Mouse (Mus musculus) kidney, embryonic 16.5 days (tissue): ENCODE measurements around the gene Rnf123. TPM values are rescaled to one million over a fixed set of nuclear protein-coding genes. Genes with fewer than 3 reads are reported as not detected.

Experiments used
- ATAC-seq: fragments of 200-750 bp; cut with Nextera tagmentation; 2 replicates; pipeline ENCODE4 v1.8.0; 2017; ENCODE audit warnings: moderate TSS enrichment; ENCODE audit not compliant: low FRiP score, low TSS enrichment
- H3K27ac ChIP-seq: fragments of 300-500 bp; sonication (generic); 2 replicates; pipeline ENCODE4 v1.5.1; 2014; ENCODE audit warnings: low read length
- H3K27me3 ChIP-seq: fragments of 300-500 bp; sonication (generic); 2 replicates; pipeline ENCODE4 v1.6.1; 2014; ENCODE audit warnings: low read length, control low read depth, mixed read lengths; ENCODE audit not compliant: insufficient read depth
- H3K36me3 ChIP-seq: fragments of 300-500 bp; sonication (generic); 2 replicates; pipeline ENCODE4 v1.6.1; 2014; ENCODE audit warnings: low read length, control low read depth, mixed read lengths; ENCODE audit not compliant: insufficient read depth
- H3K4me1 ChIP-seq: fragments of 300-500 bp; sonication (generic); 2 replicates; pipeline ENCODE4 v1.6.1; 2014; ENCODE audit warnings: low read length, control low read depth, mixed read lengths; ENCODE audit not compliant: insufficient read depth
- H3K4me2 ChIP-seq: fragments of 300-500 bp; sonication (generic); replicated peaks from 2 replicates; pipeline ENCODE4 v1.6.1; 2014; ENCODE audit warnings: low read depth, low read length
- H3K4me3 ChIP-seq: fragments of 300-500 bp; sonication (generic); 2 replicates; pipeline ENCODE4 v1.5.1; 2014; ENCODE audit warnings: mild to moderate bottlenecking, low read length
- H3K9ac ChIP-seq: fragments of 300-500 bp; sonication (generic); replicated peaks from 2 replicates; pipeline ENCODE4 v1.6.1; 2014; ENCODE audit warnings: low read length
- H3K9me3 ChIP-seq: fragments of 300-500 bp; sonication (generic); 2 replicates; pipeline ENCODE4 v1.6.1; 2016; ENCODE audit warnings: low read length, control low read depth
- WGBS: fragments of 180-500 bp; shearing (Covaris S2); extraction: QIAGEN DNeasy Blood & Tissue Kit; methylation state at CpG from one replicate; pipeline ENCODE4 v1.1.7; 2014; 5-methylcytosine and 5-hydroxymethylcytosine counted together
- polyA plus RNA-seq: library from polyadenylated mRNA; unstranded; fragments of >200 nt; fragmentation: Nextera tagmentation; extraction: Ambion mirVana; gene quantifications from 2 replicates; pipeline ENCODE4 v1.2.1, GENCODE M21; 2015

Gene Rnf123
- polyA plus RNA-seq, 1 experiment from 2014 or later = 37.2 TPM

- 92% methylated on average over 7 of the region's 7 CpGs for WGBS
- Histone ChIP-seq H3K4me2 (no peak overlapping the region), H3K9me3 (no peaks in the 10 kb centered on the region), H3K36me3 (peaks cover 57% of the 10 kb centered on the region), H3K4me1 (peaks cover 13% of the 10 kb centered on the region), H3K27ac (no peak overlapping the region), H3K27me3 (no peaks in the 10 kb centered on the region), H3K4me3 (no peak overlapping the region), H3K9ac (no peak overlapping the region)
- no peak for ATAC-seq
These were observed 7.5 kb upstream of the Rnf123 start for GRCm38 (mm10) chr9:108090611-108091120.

- no peaks in the 10 kb centered on the region for H3K9me3 ChIP-seq
- no peak overlapping the region for H3K27ac ChIP-seq
- no peak for ATAC-seq
- no peak overlapping the region for H3K4me2 ChIP-seq
- H3K4me1 ChIP-seq = peaks cover 4% of the 10 kb centered on the region; the same call in 1 of the 2 replicates
- WGBS = 91% methylated on average over 4 of the region's 4 CpGs
- no peak overlapping the region for H3K9ac ChIP-seq
- peaks cover 26% of the 10 kb centered on the region for H3K27me3 ChIP-seq
- no peak overlapping the region for H3K4me3 ChIP-seq
- peaks cover 47% of the 10 kb centered on the region for H3K36me3 ChIP-seq
These were observed 2.1 kb upstream of the Rnf123 start for GRCm38 (mm10) chr9:108085261-108085660.

GRCm38 (mm10) chr9:108083561-108083960 is 415 bp upstream of the Rnf123 start:
- Histone ChIP-seq H3K4me2 (no peak overlapping the region), H3K36me3 (peaks cover 35% of the 10 kb centered on the region), H3K9me3 (no peaks in the 10 kb centered on the region), H3K4me1 (peaks cover 8% of the 10 kb centered on the region), H3K27ac (no peak overlapping the region), H3K9ac (no peak overlapping the region), H3K4me3 (no peak overlapping the region), H3K27me3 (peaks cover 26% of the 10 kb centered on the region)
- ATAC-seq = no peak
- 80% methylated on average over 6 of the region's 6 CpGs for WGBS

DNA sequence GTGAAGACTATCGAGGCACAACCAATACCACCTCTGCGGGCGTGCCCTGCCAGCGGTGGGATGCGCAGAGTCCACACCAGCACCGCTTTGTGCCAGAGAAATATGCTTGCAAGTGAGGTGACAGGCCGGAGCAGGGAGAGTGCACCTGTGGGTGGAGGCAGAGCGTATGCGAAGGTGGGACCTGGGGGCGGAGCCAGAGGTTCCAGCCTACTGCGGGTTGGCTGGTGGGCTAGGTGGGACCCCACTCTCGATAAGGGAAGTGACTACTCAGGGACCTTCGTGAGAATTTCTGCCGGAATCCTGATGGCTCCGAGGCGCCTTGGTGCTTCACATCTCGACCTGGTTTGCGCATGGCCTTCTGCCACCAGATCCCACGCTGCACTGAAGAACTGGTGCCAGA is 597 bp downstream of the Rnf123 start:
- Histone ChIP-seq H3K4me2 (peak overlapping the region; percentile 47), H3K36me3 (peaks cover 26% of the 10 kb centered on the region), H3K9ac (peak overlapping the region; percentile 49), H3K9me3 (no peaks in the 10 kb centered on the region), H3K27ac (no peak overlapping the region), H3K4me3 (peak overlapping the region; percentile 23), H3K4me1 (peaks cover 16% of the 10 kb centered on the region), H3K27me3 (peaks cover 26% of the 10 kb centered on the region)
- 5% methylated on average over 19 of the region's 19 CpGs for WGBS
- no peak for ATAC-seq

GRCm38 (mm10) chr9:108080168-108080567 is 3.0 kb downstream of the Rnf123 start, which contains the start of gene Mst1:
Mst1 (plus strand) TSS chr9:108080436.
- peak within 1 kb of the TSS; percentile 78 for H3K4me2 ChIP-seq
- WGBS = 82% methylated on average over 5 of the region's 5 CpGs
- H3K4me1 ChIP-seq = peaks cover 16% of the 10 kb centered on the region
- H3K36me3 ChIP-seq = peaks cover 6% of the 10 kb centered on the region
- peak within 1 kb of the TSS; percentile 90 for H3K9ac ChIP-seq
- ATAC-seq = no peak
- H3K27ac ChIP-seq = no peak within 1 kb of the TSS
- peaks cover 26% of the 10 kb centered on the region for H3K27me3 ChIP-seq
- H3K9me3 ChIP-seq = no peaks in the 10 kb centered on the region
- peak within 1 kb of the TSS; percentile 78 for H3K4me3 ChIP-seq

DNA sequence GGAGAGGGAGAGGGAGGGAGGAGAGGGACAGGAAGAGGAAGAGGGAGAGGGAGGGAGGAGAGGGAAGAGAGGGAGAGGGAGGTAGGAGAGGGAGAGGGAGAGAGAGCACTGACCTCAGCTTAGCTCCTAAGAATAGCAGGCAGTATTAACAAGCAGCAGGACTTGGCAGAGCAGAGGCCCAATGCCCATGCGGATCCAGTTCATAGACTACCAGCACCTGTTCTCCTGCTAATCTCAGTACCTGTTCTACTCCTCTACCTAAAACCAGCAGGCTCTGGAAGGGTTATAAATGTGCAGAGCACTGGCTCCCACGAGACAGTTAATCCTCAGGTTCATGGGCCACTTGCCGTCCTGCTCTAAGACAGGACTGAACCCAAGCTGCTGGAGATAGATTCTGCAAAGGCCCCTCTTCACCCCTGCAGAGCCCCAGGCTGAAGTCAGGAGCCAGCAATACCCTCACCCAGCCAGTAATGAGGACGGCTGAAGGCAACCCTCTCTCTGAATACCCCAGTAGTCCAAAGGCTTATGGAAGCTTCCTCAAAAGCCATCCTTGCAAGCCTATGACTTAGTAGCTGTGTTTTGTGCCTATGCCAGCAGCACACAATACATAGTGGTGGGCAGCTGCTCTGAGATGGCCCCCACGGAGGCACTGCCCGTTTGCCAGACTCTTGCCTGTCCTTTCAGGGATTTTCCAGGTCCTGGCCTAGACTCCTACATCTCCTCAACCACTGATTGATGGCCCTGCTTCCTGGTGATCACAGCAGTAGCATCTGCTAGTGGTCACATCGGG is 9.8 kb downstream of the Rnf123 start:
- Histone ChIP-seq H3K9me3 (no peaks in the 10 kb centered on the region), H3K4me1 (peaks cover 5% of the 10 kb centered on the region), H3K4me3 (no peak overlapping the region), H3K4me2 (no peak overlapping the region), H3K27ac (no peak overlapping the region), H3K36me3 (peaks cover 14% of the 10 kb centered on the region), H3K9ac (0 out of 2 replicates have a peak overlapping the region, but pooled peaks have one; percentile 4), H3K27me3 (no peaks in the 10 kb centered on the region)
- 49% methylated on average over 7 of the region's 7 CpGs for WGBS
- no peak for ATAC-seq

DNA sequence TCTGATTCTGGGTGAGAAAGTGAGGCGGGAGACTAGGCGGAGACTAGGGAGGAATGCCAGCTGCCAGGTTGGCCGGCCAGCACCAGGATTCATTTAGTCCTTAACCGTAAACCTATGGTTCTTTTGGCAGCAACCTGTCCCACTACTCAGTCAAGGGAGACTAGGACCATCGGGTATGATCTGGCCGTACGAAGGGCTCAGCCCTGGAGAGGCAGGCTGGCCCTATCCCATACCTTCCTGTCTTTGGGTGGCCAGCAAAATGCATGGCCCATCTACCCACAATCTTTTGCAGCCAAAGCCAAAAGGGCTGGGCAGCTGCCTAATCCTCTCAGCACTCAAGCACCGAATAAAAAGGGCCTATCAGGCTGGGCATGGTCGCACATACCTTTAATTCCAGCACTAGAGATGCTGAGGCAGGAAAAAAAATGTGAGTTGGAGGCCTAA is 10.6 kb downstream of the Rnf123 start:
- no peaks in the 10 kb centered on the region for H3K27me3 ChIP-seq
- H3K4me1 ChIP-seq = no peaks in the 10 kb centered on the region
- H3K36me3 ChIP-seq = peaks cover 14% of the 10 kb centered on the region
- H3K9ac ChIP-seq = no peak overlapping the region
- WGBS = 74% methylated on average over 9 of the region's 9 CpGs
- no peak overlapping the region for H3K27ac ChIP-seq
- H3K4me3 ChIP-seq = no peak overlapping the region
- no peak overlapping the region for H3K4me2 ChIP-seq
- H3K9me3 ChIP-seq = no peaks in the 10 kb centered on the region
- ATAC-seq = no peak

- H3K9ac ChIP-seq = no peak overlapping the region
- H3K4me3 ChIP-seq = no peak overlapping the region
- ATAC-seq = no peak
- H3K27me3 ChIP-seq = no peaks in the 10 kb centered on the region
- H3K4me2 ChIP-seq = no peak overlapping the region
- peaks cover 14% of the 10 kb centered on the region for H3K36me3 ChIP-seq
- H3K4me1 ChIP-seq = no peaks in the 10 kb centered on the region
- H3K9me3 ChIP-seq = no peaks in the 10 kb centered on the region
- WGBS = 91% methylated on average over 4 of the region's 4 CpGs
- no peak overlapping the region for H3K27ac ChIP-seq
These were observed 11.3 kb downstream of the Rnf123 start for GRCm38 (mm10) chr9:108071801-108072200.

- Histone ChIP-seq H3K36me3 (peaks cover 14% of the 10 kb centered on the region), H3K27ac (no peak overlapping the region), H3K9me3 (no peaks in the 10 kb centered on the region), H3K4me3 (no peak overlapping the region), H3K4me1 (no peaks in the 10 kb centered on the region), H3K9ac (no peak overlapping the region), H3K27me3 (no peaks in the 10 kb centered on the region), H3K4me2 (no peak overlapping the region)
- 87% methylated on average over 7 of the region's 7 CpGs for WGBS
- no peak for ATAC-seq
These were observed 13.6 kb downstream of the Rnf123 start for GRCm38 (mm10) chr9:108069529-108069928.

DNA sequence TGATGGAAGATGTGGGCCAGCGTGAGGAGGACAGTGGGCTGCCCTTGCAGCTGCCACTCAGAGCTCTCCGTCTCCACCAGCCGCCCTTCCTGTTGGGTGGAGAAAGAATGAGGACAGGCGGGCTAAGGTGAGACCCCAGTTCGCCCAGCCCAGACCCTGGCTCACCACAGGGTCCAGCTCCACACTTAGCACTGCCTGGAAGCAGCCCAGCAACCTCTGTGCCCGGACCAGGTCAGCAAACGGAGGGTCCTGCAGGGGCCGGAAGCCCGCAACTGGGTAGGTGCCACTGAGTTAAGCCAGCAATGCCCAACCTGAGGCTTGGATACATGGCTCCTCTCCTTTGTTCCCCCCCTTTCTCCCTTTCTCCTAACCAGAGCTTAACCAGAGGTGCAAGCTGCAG is 14.1 kb downstream of the Rnf123 start:
- Histone ChIP-seq H3K27me3 (no peaks in the 10 kb centered on the region), H3K4me3 (no peak overlapping the region), H3K9ac (no peak overlapping the region), H3K27ac (no peak overlapping the region), H3K36me3 (peaks cover 17% of the 10 kb centered on the region), H3K4me2 (no peak overlapping the region), H3K9me3 (no peaks in the 10 kb centered on the region), H3K4me1 (no peaks in the 10 kb centered on the region)
- 90% methylated on average over 9 of the region's 9 CpGs for WGBS
- no peak for ATAC-seq
